Mouse (Mus musculus): ENCODE measurements around the gene Prpf8.

Gene Prpf8

GRCm38 (mm10) chr11:75508162-75508561 lies 21.5 kb downstream of the Prpf8 start:
- DNase-seq (ENCODE audit: low spot score) = no peak

GRCm38 (mm10) chr11:75508904-75509303 lies 22.3 kb downstream of the Prpf8 start:
- no peak for DNase-seq (ENCODE audit: low spot score)

GRCm38 (mm10) chr11:75509741-75510626 lies 23.4 kb downstream of the Prpf8 start, which contains the start of gene Rilp:
Rilp (plus strand) TSS chr11:75510094.
- no peak for DNase-seq (ENCODE audit: low spot score)

GRCm38 (mm10) chr11:75510627-75510993 lies 24.0 kb downstream of the Prpf8 start:
- DNase-seq (ENCODE audit: low spot score) = peak; percentile 84

GRCm38 (mm10) chr11:75511213-75511612 lies 24.6 kb downstream of the Prpf8 start:
- DNase-seq (ENCODE audit: low spot score) = no peak

- no peak for DNase-seq (ENCODE audit: low spot score)
These were observed 25.8 kb downstream of the Prpf8 start for GRCm38 (mm10) chr11:75512301-75513018.

GRCm38 (mm10) chr11:75513336-75513735 lies 26.7 kb downstream of the Prpf8 start, which contains the start of gene Scarf1:
Scarf1 (plus strand) TSS chr11:75513540.
- DNase-seq (ENCODE audit: low spot score) = no peak

GRCm38 (mm10) chr11:75515186-75515585 lies 28.6 kb downstream of the Prpf8 start:
- DNase-seq (ENCODE audit: low spot score) = no peak

GRCm38 (mm10) chr11:75519834-75520633 lies 33.4 kb downstream of the Prpf8 start:
- DNase-seq (ENCODE audit: low spot score) = no peak

- no peak for DNase-seq (ENCODE audit: low spot score)
These were observed 35.0 kb downstream of the Prpf8 start for GRCm38 (mm10) chr11:75521609-75522008.

- no peak for DNase-seq (ENCODE audit: low spot score)
These were observed 36.2 kb downstream of the Prpf8 start for GRCm38 (mm10) chr11:75522793-75523192.

- DNase-seq (ENCODE audit: low spot score) = no peak
These were observed 39.0 kb downstream of the Prpf8 start for GRCm38 (mm10) chr11:75525531-75526125.

- DNase-seq (ENCODE audit: low spot score) = no peak
These were observed 40.3 kb downstream of the Prpf8 start for GRCm38 (mm10) chr11:75526943-75527342.

- no peak for DNase-seq (ENCODE audit: low spot score)
These were observed 43.2 kb downstream of the Prpf8 start for GRCm38 (mm10) chr11:75529771-75530170.

GRCm38 (mm10) chr11:75530325-75530724 lies 43.7 kb downstream of the Prpf8 start:
- DNase-seq (ENCODE audit: low spot score) = peak; percentile 93

GRCm38 (mm10) chr11:75530845-75531373 lies 44.3 kb downstream of the Prpf8 start:
- DNase-seq (ENCODE audit: low spot score) = no peak

GRCm38 (mm10) chr11:75531469-75532242 lies 45.0 kb downstream of the Prpf8 start, which contains the start of gene Slc43a2:
Slc43a2 (plus strand) TSS chr11:75531694.
- peak; percentile 80 for DNase-seq (ENCODE audit: low spot score)

- DNase-seq (ENCODE audit: low spot score) = no peak
These were observed 46.0 kb downstream of the Prpf8 start for GRCm38 (mm10) chr11:75532340-75533277.

- DNase-seq (ENCODE audit: low spot score) = no peak
These were observed 46.8 kb downstream of the Prpf8 start for GRCm38 (mm10) chr11:75533314-75534015.

Data from spleen, adult 12 weeks (tissue).